Mouse (Mus musculus): ENCODE data around the gene Snn. TPM values are rescaled to one million over a fixed set of nuclear protein-coding genes. Genes with fewer than 3 reads are reported as not detected.

The Snn gene
- total and polyA plus RNA-seq, 3 experiments = 0.73 to 2.4 TPM; not detected in 1

- no peak overlapping the region for H3K27ac ChIP-seq (ENCODE audit: control insufficient read depth, low read depth, low read length)
- H3K27me3 ChIP-seq (ENCODE audit: control insufficient read depth in 1 of 2, insufficient read depth in 2 of 2, low read length in 2 of 2) = no peaks in the 10 kb centered on the region
- H3K36me3 ChIP-seq (ENCODE audit: control insufficient read depth in 1 of 2, insufficient read depth in 2 of 2, low read length in 2 of 2) = peaks cover 0 to 5% of the 10 kb centered on the region in 2 experiments; a peak in 2 of 4 replicates
- peak; percentile 58; the same call in 1 of the 2 replicates for TF ChIP-seq USF1 (IDR thresholded peaks at IDR 0.05; ENCODE audit: low read depth, low read length)
- TF ChIP-seq E2F4 (IDR thresholded peaks at IDR 0.05; ENCODE audit: borderline replicate concordance, low read depth, low read length) = no peak
- H3K9me3 ChIP-seq (replicated peaks; ENCODE audit: insufficient read depth, low read length) = no peaks in the 10 kb centered on the region
- H3K79me2 ChIP-seq (ENCODE audit: control insufficient read depth, insufficient read depth, low read length, poor library complexity) = no peaks in the 10 kb centered on the region
- H3K4me3 ChIP-seq (ENCODE audit: control insufficient read depth in 1 of 2, insufficient read depth in 1 of 2, low read depth in 2 of 2, low read length in 2 of 2) = no peak overlapping the region
- no peak for DNase-seq (ENCODE audit: low read depth, low spot score)
- peaks cover 4 to 11% of the 10 kb centered on the region in 2 experiments for H3K4me1 ChIP-seq (ENCODE audit: control insufficient read depth in 1 of 2, insufficient read depth in 2 of 2, low read length in 2 of 2)
- no peak overlapping the region for H3K9ac ChIP-seq (ENCODE audit: control insufficient read depth, low read depth, low read length, poor library complexity, severe bottlenecking)
Observed at GRCm38 (mm10) chr16:11017807-11018595, 42.7 kb upstream of the Snn start.

GRCm38 (mm10) chr16:11021403-11022112 is 39.2 kb upstream of the Snn start:
- peaks cover 0 to 6% of the 10 kb centered on the region in 2 experiments; a peak in 1 of 4 replicates for H3K4me1 ChIP-seq (ENCODE audit: control insufficient read depth in 1 of 2, insufficient read depth in 2 of 2, low read length in 2 of 2)
- no peak overlapping the region for H3K9ac ChIP-seq (ENCODE audit: control insufficient read depth, low read depth, low read length, poor library complexity, severe bottlenecking)
- peaks cover 0 to 1% of the 10 kb centered on the region in 2 experiments; a peak in 2 of 4 replicates for H3K27me3 ChIP-seq (ENCODE audit: control insufficient read depth in 1 of 2, insufficient read depth in 2 of 2, low read length in 2 of 2)
- H3K27ac ChIP-seq (ENCODE audit: control insufficient read depth, low read depth, low read length) = no peak overlapping the region
- H3K4me3 ChIP-seq (ENCODE audit: control insufficient read depth in 1 of 2, insufficient read depth in 1 of 2, low read depth in 2 of 2, low read length in 2 of 2) = no peak overlapping the region
- no peak for DNase-seq (ENCODE audit: low read depth, low spot score)
- H3K9me3 ChIP-seq (replicated peaks; ENCODE audit: insufficient read depth, low read length) = no peaks in the 10 kb centered on the region
- TF ChIP-seq TAL1 (IDR thresholded peaks at IDR 0.05; ENCODE audit: low read length) (no peak), CTCF (IDR thresholded peaks at IDR 0.05 in 2 of 3, conservative IDR thresholded peaks at IDR 0.05 in 1 of 3; ENCODE audit: control insufficient read depth in 1 of 3, insufficient read depth in 1 of 3, low read depth in 2 of 3, low read length in 3 of 3, poor library complexity in 1 of 3, severe bottlenecking in 1 of 3) (no peak), ZMIZ1 (IDR thresholded peaks at IDR 0.05; ENCODE audit: low read depth, low read length) (no peak), TBP (IDR thresholded peaks at IDR 0.05; ENCODE audit: low read depth, low read length) (no peak), ZC3H11A (IDR thresholded peaks at IDR 0.05; ENCODE audit: low read depth, low read length) (no peak), POLR2A (IDR thresholded peaks at IDR 0.05; ENCODE audit: control insufficient read depth in 1 of 2, insufficient read depth in 1 of 2, low read depth in 1 of 2, low read length in 2 of 2, poor library complexity in 1 of 2) (no peak), MYC (IDR thresholded peaks at IDR 0.05; ENCODE audit: low read depth, low read length) (no peak), ELF1 (IDR thresholded peaks at IDR 0.05; ENCODE audit: low read depth, low read length) (no peak), USF2 (IDR thresholded peaks at IDR 0.05; ENCODE audit: borderline replicate concordance in 1 of 2, insufficient read depth in 1 of 2, low read depth in 1 of 2, low read length in 2 of 2) (no peak), CHD2 (IDR thresholded peaks at IDR 0.05; ENCODE audit: low read length) (no peak), POLR2AphosphoS2 (IDR thresholded peaks at IDR 0.05; ENCODE audit: low read length) (no peak), CHD1 (IDR thresholded peaks at IDR 0.05; ENCODE audit: low read depth, low read length) (no peak), MAFK (IDR thresholded peaks at IDR 0.05; ENCODE audit: borderline replicate concordance, low read depth, low read length) (no peak), NELFE (IDR thresholded peaks at IDR 0.05; ENCODE audit: low read depth, low read length) (no peak), MEF2A (IDR thresholded peaks at IDR 0.05; ENCODE audit: extremely low read depth, insufficient replicate concordance, low read depth, low read length, poor library complexity, severe bottlenecking) (no peak), ZKSCAN1 (IDR thresholded peaks at IDR 0.05; ENCODE audit: low read depth, low read length) (no peak), HCFC1 (IDR thresholded peaks at IDR 0.05; ENCODE audit: low read depth, low read length) (no peak)
- H3K36me3 ChIP-seq (ENCODE audit: control insufficient read depth in 1 of 2, insufficient read depth in 2 of 2, low read length in 2 of 2) = no peaks in the 10 kb centered on the region
- H3K79me2 ChIP-seq (ENCODE audit: control insufficient read depth, insufficient read depth, low read length, poor library complexity) = no peaks in the 10 kb centered on the region
